Mouse (Mus musculus): ENCODE results near the gene Eng. TPM values are rescaled to one million over a fixed set of nuclear protein-coding genes. Genes with fewer than 3 reads are reported as not detected.
A peak's percentile ranks its signal among the peaks of the same experiment; 100 is the strongest.

The Eng gene
- polyA plus RNA-seq, 1 experiment = 6.5 TPM

GRCm38 (mm10) chr2:32689420-32689819, 43.0 kb downstream of the Eng start:
- H3K27me3 ChIP-seq (ENCODE audit: control insufficient read depth, insufficient read depth, low read length) = no peaks in the 10 kb centered on the region
- H3K27ac ChIP-seq (ENCODE audit: control insufficient read depth, insufficient read depth, low read depth, low read length) = no peak overlapping the region
- peak; percentile 96; the same call in 1 of the 2 replicates for TF ChIP-seq CTCF (IDR thresholded peaks at IDR 0.05; ENCODE audit: control insufficient read depth, insufficient read depth, insufficient replicate concordance, low read depth, low read length)
- no peak for TF ChIP-seq POLR2A (IDR thresholded peaks at IDR 0.05; ENCODE audit: control insufficient read depth, low read depth, low read length)
- peaks cover 8% of the 10 kb centered on the region for H3K4me1 ChIP-seq (ENCODE audit: control insufficient read depth, insufficient read depth, low read length)
- no peak overlapping the region for H3K4me3 ChIP-seq (ENCODE audit: control insufficient read depth, low read depth, low read length)
- H3K36me3 ChIP-seq (ENCODE audit: control insufficient read depth, insufficient read depth, low read length) = no peaks in the 10 kb centered on the region

GRCm38 (mm10) chr2:32691041-32691440, 44.6 kb downstream of the Eng start:
- Histone ChIP-seq H3K27me3 (ENCODE audit: control insufficient read depth, insufficient read depth, low read length) (no peaks in the 10 kb centered on the region), H3K27ac (ENCODE audit: control insufficient read depth, insufficient read depth, low read depth, low read length) (no peak overlapping the region)
- TF ChIP-seq CTCF (IDR thresholded peaks at IDR 0.05; ENCODE audit: control insufficient read depth, insufficient read depth, insufficient replicate concordance, low read depth, low read length) (no peak), POLR2A (IDR thresholded peaks at IDR 0.05; ENCODE audit: control insufficient read depth, low read depth, low read length) (no peak)

GRCm38 (mm10) chr2:32692496-32692895, 46.1 kb downstream of the Eng start:
- Histone ChIP-seq H3K27me3 (ENCODE audit: control insufficient read depth, insufficient read depth, low read length) (no peaks in the 10 kb centered on the region), H3K36me3 (ENCODE audit: control insufficient read depth, insufficient read depth, low read length) (no peaks in the 10 kb centered on the region), H3K4me3 (ENCODE audit: control insufficient read depth, low read depth, low read length) (peak overlapping the region; percentile 70), H3K27ac (ENCODE audit: control insufficient read depth, insufficient read depth, low read depth, low read length) (no peak overlapping the region), H3K4me1 (ENCODE audit: control insufficient read depth, insufficient read depth, low read length) (peaks cover 13% of the 10 kb centered on the region)
- no peak for TF ChIP-seq POLR2A (IDR thresholded peaks at IDR 0.05; ENCODE audit: control insufficient read depth, low read depth, low read length)
- TF ChIP-seq CTCF (IDR thresholded peaks at IDR 0.05; ENCODE audit: control insufficient read depth, insufficient read depth, insufficient replicate concordance, low read depth, low read length) = no peak

More at GRCm38 (mm10) chr2:32691041-32691440, 44.6 kb downstream of the Eng start:
- Histone ChIP-seq H3K4me3 (ENCODE audit: control insufficient read depth, low read depth, low read length) (peak overlapping the region; percentile 26), H3K36me3 (ENCODE audit: control insufficient read depth, insufficient read depth, low read length) (no peaks in the 10 kb centered on the region), H3K4me1 (ENCODE audit: control insufficient read depth, insufficient read depth, low read length) (peaks cover 13% of the 10 kb centered on the region)

- Histone ChIP-seq H3K36me3 (ENCODE audit: control insufficient read depth, insufficient read depth, low read length) (no peaks in the 10 kb centered on the region), H3K4me1 (ENCODE audit: control insufficient read depth, insufficient read depth, low read length) (peaks cover 13% of the 10 kb centered on the region), H3K27me3 (ENCODE audit: control insufficient read depth, insufficient read depth, low read length) (no peaks in the 10 kb centered on the region), H3K27ac (ENCODE audit: control insufficient read depth, insufficient read depth, low read depth, low read length) (peak overlapping the region; percentile 93), H3K4me3 (ENCODE audit: control insufficient read depth, low read depth, low read length) (peak overlapping the region; percentile 98)
- TF ChIP-seq POLR2A (IDR thresholded peaks at IDR 0.05; ENCODE audit: control insufficient read depth, low read depth, low read length) = 0 out of 2 replicates have a peak, but pooled peaks have one; percentile 29
- TF ChIP-seq CTCF (IDR thresholded peaks at IDR 0.05; ENCODE audit: control insufficient read depth, insufficient read depth, insufficient replicate concordance, low read depth, low read length) = no peak
Observed at GRCm38 (mm10) chr2:32693282-32693681, 46.9 kb downstream of the Eng start.

GRCm38 (mm10) chr2:32693823-32694411, 47.5 kb downstream of the Eng start:
- TF ChIP-seq CTCF (IDR thresholded peaks at IDR 0.05; ENCODE audit: control insufficient read depth, insufficient read depth, insufficient replicate concordance, low read depth, low read length) (peak; percentile 87), POLR2A (IDR thresholded peaks at IDR 0.05; ENCODE audit: control insufficient read depth, low read depth, low read length) (peak; percentile 84)
- no peaks in the 10 kb centered on the region for H3K27me3 ChIP-seq (ENCODE audit: control insufficient read depth, insufficient read depth, low read length)
- peak overlapping the region; percentile 93 for H3K27ac ChIP-seq (ENCODE audit: control insufficient read depth, insufficient read depth, low read depth, low read length)
- H3K4me3 ChIP-seq (ENCODE audit: control insufficient read depth, low read depth, low read length) = peak overlapping the region; percentile 98
- peaks cover 13% of the 10 kb centered on the region for H3K4me1 ChIP-seq (ENCODE audit: control insufficient read depth, insufficient read depth, low read length)
- H3K36me3 ChIP-seq (ENCODE audit: control insufficient read depth, insufficient read depth, low read length) = no peaks in the 10 kb centered on the region

- Histone ChIP-seq H3K27ac (ENCODE audit: control insufficient read depth, insufficient read depth, low read depth, low read length) (peak overlapping the region; percentile 81), H3K4me3 (ENCODE audit: control insufficient read depth, low read depth, low read length) (peak overlapping the region; percentile 98), H3K27me3 (ENCODE audit: control insufficient read depth, insufficient read depth, low read length) (no peaks in the 10 kb centered on the region), H3K4me1 (ENCODE audit: control insufficient read depth, insufficient read depth, low read length) (peaks cover 13% of the 10 kb centered on the region), H3K36me3 (ENCODE audit: control insufficient read depth, insufficient read depth, low read length) (no peaks in the 10 kb centered on the region)
- TF ChIP-seq CTCF (IDR thresholded peaks at IDR 0.05; ENCODE audit: control insufficient read depth, insufficient read depth, insufficient replicate concordance, low read depth, low read length) = no peak
- no peak for TF ChIP-seq POLR2A (IDR thresholded peaks at IDR 0.05; ENCODE audit: control insufficient read depth, low read depth, low read length)
Observed at GRCm38 (mm10) chr2:32694691-32695090, 48.3 kb downstream of the Eng start.

- Histone ChIP-seq H3K27me3 (ENCODE audit: control insufficient read depth, insufficient read depth, low read length) (no peaks in the 10 kb centered on the region), H3K36me3 (ENCODE audit: control insufficient read depth, insufficient read depth, low read length) (no peaks in the 10 kb centered on the region), H3K27ac (ENCODE audit: control insufficient read depth, insufficient read depth, low read depth, low read length) (no peak overlapping the region), H3K4me3 (ENCODE audit: control insufficient read depth, low read depth, low read length) (no peak overlapping the region), H3K4me1 (ENCODE audit: control insufficient read depth, insufficient read depth, low read length) (peaks cover 5% of the 10 kb centered on the region)
- TF ChIP-seq POLR2A (IDR thresholded peaks at IDR 0.05; ENCODE audit: control insufficient read depth, low read depth, low read length) (no peak), CTCF (IDR thresholded peaks at IDR 0.05; ENCODE audit: control insufficient read depth, insufficient read depth, insufficient replicate concordance, low read depth, low read length) (no peak)
Observed at GRCm38 (mm10) chr2:32699680-32700079, 53.3 kb downstream of the Eng start.
